Mouse (Mus musculus) myocyte (in vitro differentiated cells): ENCODE data around the gene 4930469K13Rik. TPM values are rescaled to one million over a fixed set of nuclear protein-coding genes. Genes with fewer than 3 reads are reported as not detected.
A peak's percentile ranks its signal among the peaks of the same experiment; 100 is the strongest.

Experiments
- H3K27me3 ChIP-seq: one replicate; pipeline ENCODE4 v1.6.1; 2011; ENCODE audit not compliant: control insufficient read depth, insufficient read depth, insufficient read length
- H3K36me3 ChIP-seq: one replicate; pipeline ENCODE4 v1.6.1; 2011; ENCODE audit not compliant: control insufficient read depth, insufficient read depth
- H3K4me2 ChIP-seq: one replicate; pipeline ENCODE4 v1.6.1; 2011; ENCODE audit warnings: low read depth, control low read depth
- H3K4me3 ChIP-seq: one replicate; pipeline ENCODE4 v1.5.1; 2011; ENCODE audit warnings: mild to moderate bottlenecking, control low read depth, moderate library complexity
- H3K79me2 ChIP-seq: one replicate; pipeline ENCODE4 v1.6.1; 2011; ENCODE audit not compliant: control insufficient read depth, insufficient read depth
- H3ac ChIP-seq: one replicate; pipeline ENCODE4 v1.6.1; 2011; ENCODE audit not compliant: control insufficient read depth, insufficient read length
- CEBPB ChIP-seq: IDR thresholded peaks from 2 replicates; pipeline ENCODE4 v1.6.1; 2011; ENCODE audit warnings: mild to moderate bottlenecking, moderate library complexity; ENCODE audit not compliant: poor library complexity, insufficient read depth, severe bottlenecking
- E2F4 ChIP-seq: IDR thresholded peaks from one replicate; pipeline ENCODE4 v1.6.1; 2011; ENCODE audit warnings: mild to moderate bottlenecking, control low read depth, moderate library complexity; ENCODE audit not compliant: insufficient read depth
- MAX ChIP-seq: IDR thresholded peaks from one replicate; pipeline ENCODE4 v1.6.1; 2011; ENCODE audit warnings: low read depth, mild to moderate bottlenecking, control low read depth
- MYOD1 ChIP-seq, 3 experiments: IDR thresholded peaks; one replicate each; pipeline ENCODE4 v1.6.1; 2011; ENCODE audit warnings: control low read depth in 2 of 3, low read depth in 2 of 3, mild to moderate bottlenecking in 2 of 3, moderate library complexity in 1 of 3; ENCODE audit not compliant: insufficient read length in 2 of 3, control insufficient read depth in 1 of 3
- MYOG ChIP-seq, 3 experiments: IDR thresholded peaks; one replicate each; pipeline ENCODE4 v1.6.1; 2011; ENCODE audit warnings: control low read depth in 2 of 3, low read depth in 2 of 3, mild to moderate bottlenecking in 2 of 3; ENCODE audit not compliant: insufficient read length in 2 of 3, control insufficient read depth in 1 of 3, insufficient read depth in 1 of 3
- POLR2A ChIP-seq: IDR thresholded peaks from one replicate; pipeline ENCODE4 v1.6.1; 2011; ENCODE audit warnings: low read depth, mild to moderate bottlenecking, control low read depth, moderate library complexity; ENCODE audit not compliant: insufficient read length
- POLR2AphosphoS2 ChIP-seq: IDR thresholded peaks from one replicate; pipeline ENCODE4 v1.6.1; 2011; ENCODE audit warnings: low read depth, control low read depth; ENCODE audit not compliant: insufficient read length
- REST ChIP-seq: IDR thresholded peaks from one replicate; pipeline ENCODE4 v1.6.1; 2011; ENCODE audit warnings: mild to moderate bottlenecking, control low read depth, moderate library complexity; ENCODE audit not compliant: insufficient read depth, insufficient read length
- SRF ChIP-seq: IDR thresholded peaks from one replicate; pipeline ENCODE4 v1.6.1; 2011; ENCODE audit warnings: low read depth; ENCODE audit not compliant: control insufficient read depth, insufficient read length
- TCF12 ChIP-seq: IDR thresholded peaks from one replicate; pipeline ENCODE4 v1.6.1; 2011; ENCODE audit warnings: mild to moderate bottlenecking, control low read depth; ENCODE audit not compliant: poor library complexity, insufficient read depth, severe bottlenecking
- TCF3 ChIP-seq: IDR thresholded peaks from one replicate; pipeline ENCODE4 v1.6.1; 2011; ENCODE audit warnings: low read depth, control low read depth; ENCODE audit not compliant: insufficient read length
- USF1 ChIP-seq: IDR thresholded peaks from one replicate; pipeline ENCODE4 v1.6.1; 2011; ENCODE audit warnings: low read depth, mild to moderate bottlenecking, control low read depth, moderate library complexity
- polyA plus RNA-seq: library from polyadenylated mRNA; unstranded; fragments of >200 nt; fragmentation: generic; extraction: Trizol; gene quantifications from one replicate; pipeline ENCODE4 v1.2.1, GENCODE M21; 2012; ENCODE audit warnings: missing spikeins

Gene 4930469K13Rik
- polyA plus RNA-seq, 1 experiment, result not detected

GRCm38 (mm10) chr11:34008702-34009101 is 89.7 kb downstream of the 4930469K13Rik start:
- H3K79me2 ChIP-seq, result no peaks in the 10 kb centered on the region
- no peak overlapping the region for H3ac ChIP-seq
- TF ChIP-seq REST (no peak), CEBPB (no peak)
- H3K36me3 ChIP-seq, result no peaks in the 10 kb centered on the region
- no peak overlapping the region for H3K4me3 ChIP-seq
- no peaks in the 10 kb centered on the region for H3K27me3 ChIP-seq
- H3K4me2 ChIP-seq, result peak overlapping the region; percentile 18

GRCm38 (mm10) chr11:34008214-34008613 is 90.1 kb downstream of the 4930469K13Rik start:
- Histone ChIP-seq H3K36me3 (no peaks in the 10 kb centered on the region), H3ac (no peak overlapping the region), H3K27me3 (no peaks in the 10 kb centered on the region), H3K4me3 (no peak overlapping the region), H3K4me2 (peak overlapping the region; percentile 18), H3K79me2 (no peaks in the 10 kb centered on the region)
- TF ChIP-seq POLR2AphosphoS2 (no peak), SRF (no peak), REST (no peak), TCF3 (no peak), MYOG (IDR thresholded peaks at IDR 0.05; ENCODE audit: control insufficient read depth in 1 of 3, insufficient read depth in 1 of 3, insufficient read length in 2 of 3, low read depth in 2 of 3) (no peak), TCF12 (no peak), E2F4 (no peak)

- Histone ChIP-seq H3K4me3 (no peak overlapping the region), H3K79me2 (no peaks in the 10 kb centered on the region), H3K27me3 (no peaks in the 10 kb centered on the region), H3K4me2 (no peak overlapping the region), H3K36me3 (no peaks in the 10 kb centered on the region), H3ac (no peak overlapping the region)
- no peak for TF ChIP-seq CEBPB
- TF ChIP-seq E2F4, result no peak
- no peak for TF ChIP-seq USF1
- no peak for TF ChIP-seq REST
- no peak for TF ChIP-seq TCF12
- no peak for TF ChIP-seq SRF
- no peak for TF ChIP-seq MYOG (IDR thresholded peaks at IDR 0.05; ENCODE audit: control insufficient read depth in 1 of 3, insufficient read depth in 1 of 3, insufficient read length in 2 of 3, low read depth in 2 of 3)
Measured at GRCm38 (mm10) chr11:34007616-34008015, 90.7 kb downstream of the 4930469K13Rik start.

- H3K4me3 ChIP-seq, result no peak overlapping the region
- no peaks in the 10 kb centered on the region for H3K27me3 ChIP-seq
- H3K4me2 ChIP-seq, result no peak overlapping the region
- no peak for TF ChIP-seq POLR2AphosphoS2
- TF ChIP-seq USF1, result no peak
- TF ChIP-seq MYOG (IDR thresholded peaks at IDR 0.05; ENCODE audit: control insufficient read depth in 1 of 3, insufficient read depth in 1 of 3, insufficient read length in 2 of 3, low read depth in 2 of 3), result no peak
- no peak for TF ChIP-seq E2F4
- TF ChIP-seq TCF12, result no peak
- TF ChIP-seq SRF, result no peak
- no peak for TF ChIP-seq MAX
- no peak for TF ChIP-seq CEBPB
- TF ChIP-seq POLR2A, result no peak
- no peak for TF ChIP-seq MYOD1 (IDR thresholded peaks at IDR 0.05; ENCODE audit: control insufficient read depth in 1 of 3, insufficient read length in 2 of 3, low read depth in 2 of 3)
- TF ChIP-seq TCF3, result no peak
- no peak for TF ChIP-seq REST
- no peak overlapping the region for H3ac ChIP-seq
- no peaks in the 10 kb centered on the region for H3K79me2 ChIP-seq
- H3K36me3 ChIP-seq, result no peaks in the 10 kb centered on the region
Measured at GRCm38 (mm10) chr11:34002593-34002965, 95.8 kb downstream of the 4930469K13Rik start.

GRCm38 (mm10) chr11:34001938-34002592 is 96.3 kb downstream of the 4930469K13Rik start:
- Histone ChIP-seq H3K79me2 (no peaks in the 10 kb centered on the region), H3K4me3 (no peak overlapping the region), H3ac (no peak overlapping the region), H3K4me2 (no peak overlapping the region), H3K27me3 (no peaks in the 10 kb centered on the region), H3K36me3 (no peaks in the 10 kb centered on the region)
- TF ChIP-seq MYOD1 (IDR thresholded peaks at IDR 0.05; ENCODE audit: control insufficient read depth in 1 of 3, insufficient read length in 2 of 3, low read depth in 2 of 3), result no peak
- TF ChIP-seq E2F4, result no peak
- no peak for TF ChIP-seq CEBPB
- no peak for TF ChIP-seq POLR2AphosphoS2
- TF ChIP-seq SRF, result no peak
- TF ChIP-seq MYOG (IDR thresholded peaks at IDR 0.05; ENCODE audit: control insufficient read depth in 1 of 3, insufficient read depth in 1 of 3, insufficient read length in 2 of 3, low read depth in 2 of 3), result no peak
- no peak for TF ChIP-seq MAX
- TF ChIP-seq TCF12, result no peak

- Histone ChIP-seq H3K27me3 (no peaks in the 10 kb centered on the region), H3K4me2 (no peak overlapping the region), H3ac (no peak overlapping the region), H3K4me3 (no peak overlapping the region), H3K79me2 (no peaks in the 10 kb centered on the region), H3K36me3 (no peaks in the 10 kb centered on the region)
- TF ChIP-seq MYOG (IDR thresholded peaks at IDR 0.05; ENCODE audit: control insufficient read depth in 1 of 3, insufficient read depth in 1 of 3, insufficient read length in 2 of 3, low read depth in 2 of 3) (no peak), REST (no peak), E2F4 (no peak), MYOD1 (IDR thresholded peaks at IDR 0.05; ENCODE audit: control insufficient read depth in 1 of 3, insufficient read length in 2 of 3, low read depth in 2 of 3) (no peak), TCF12 (no peak), MAX (no peak), POLR2AphosphoS2 (no peak), POLR2A (no peak), SRF (no peak), USF1 (no peak), CEBPB (no peak), TCF3 (no peak)
Measured at GRCm38 (mm10) chr11:34000416-34000815, 97.9 kb downstream of the 4930469K13Rik start.
